Mouse (Mus musculus): ENCODE measurements around the gene Wnt10b.

- TF ChIP-seq CTCF (IDR thresholded peaks at IDR 0.05; ENCODE audit: low read depth, low read length) (no peak), POLR2A (IDR thresholded peaks at IDR 0.05; ENCODE audit: borderline replicate concordance, low read depth, low read length) (no peak)
Measured at GRCm38 (mm10) chr15:98742766-98743428, 35.1 kb downstream of the Wnt10b start.
